Mouse (Mus musculus): Measurements from ENCODE around the gene Chaf1b.

Gene Chaf1b

GRCm38 (mm10) chr16:93913881-93914576, 30.3 kb downstream of the Chaf1b start:
- no peak for DNase-seq

GRCm38 (mm10) chr16:93915338-93915849, 31.7 kb downstream of the Chaf1b start:
- DNase-seq, result no peak

- DNase-seq, result peak; percentile 55
These were observed 34.3 kb downstream of the Chaf1b start for GRCm38 (mm10) chr16:93917712-93918678.

GRCm38 (mm10) chr16:93918679-93919060, 35.0 kb downstream of the Chaf1b start:
- DNase-seq, result no peak

GRCm38 (mm10) chr16:93919189-93919588, 35.5 kb downstream of the Chaf1b start:
- DNase-seq, result no peak

GRCm38 (mm10) chr16:93920673-93921072, 37.0 kb downstream of the Chaf1b start:
- DNase-seq, result no peak

GRCm38 (mm10) chr16:93922835-93923389, 39.2 kb downstream of the Chaf1b start:
- DNase-seq, result no peak

GRCm38 (mm10) chr16:93923788-93924187, 40.1 kb downstream of the Chaf1b start:
- no peak for DNase-seq

GRCm38 (mm10) chr16:93925684-93926247, 42.1 kb downstream of the Chaf1b start:
- no peak for DNase-seq

- no peak for DNase-seq
These were observed 45.8 kb downstream of the Chaf1b start for GRCm38 (mm10) chr16:93929370-93930032.

- DNase-seq, result no peak
These were observed 48.8 kb downstream of the Chaf1b start for GRCm38 (mm10) chr16:93932185-93933168.

GRCm38 (mm10) chr16:93934588-93934987, 50.9 kb downstream of the Chaf1b start:
- DNase-seq, result no peak

- DNase-seq, result no peak
These were observed 51.3 kb downstream of the Chaf1b start for GRCm38 (mm10) chr16:93935009-93935408.

GRCm38 (mm10) chr16:93938400-93938846, 54.7 kb downstream of the Chaf1b start:
- peak; percentile 40 for DNase-seq

- DNase-seq, result no peak
These were observed 56.3 kb downstream of the Chaf1b start for GRCm38 (mm10) chr16:93939961-93940360.

GRCm38 (mm10) chr16:93941781-93942567, 58.3 kb downstream of the Chaf1b start:
- no peak for DNase-seq

GRCm38 (mm10) chr16:93942796-93943502, 59.2 kb downstream of the Chaf1b start:
- DNase-seq, result no peak

- no peak for DNase-seq
These were observed 60.6 kb downstream of the Chaf1b start for GRCm38 (mm10) chr16:93944301-93944700.

GRCm38 (mm10) chr16:93947396-93947795, 63.7 kb downstream of the Chaf1b start:
- DNase-seq, result no peak
